Mouse (Mus musculus): ENCODE data around the gene Lgi1. TPM values are rescaled to one million over a fixed set of nuclear protein-coding genes. Genes with fewer than 3 reads are reported as not detected.

Gene Lgi1
- polyA plus RNA-seq, 1 experiment from 2014 or later = not detected

- WGBS (ENCODE audit: missing documents) = 89% methylated on average over 10 of the region's 10 CpGs
- H3K79me2 ChIP-seq (ENCODE audit: inconsistent target) = no peaks in the 10 kb centered on the region
- H3K36me3 ChIP-seq (ENCODE audit: inconsistent target) = no peaks in the 10 kb centered on the region
Measured at GRCm38 (mm10) chr19:38280242-38280641, 15.9 kb downstream of the Lgi1 start.

GRCm38 (mm10) chr19:38282407-38282806, 18.1 kb downstream of the Lgi1 start:
- 85% methylated on average over 2 of the region's 2 CpGs for WGBS (ENCODE audit: missing documents)
- no peak overlapping the region for H3K27ac ChIP-seq
- no peaks in the 10 kb centered on the region for H3K79me2 ChIP-seq (ENCODE audit: inconsistent target)
- H3K4me3 ChIP-seq (ENCODE audit: inconsistent target) = no peak overlapping the region
- no peaks in the 10 kb centered on the region for H3K36me3 ChIP-seq (ENCODE audit: inconsistent target)

More at GRCm38 (mm10) chr19:38280242-38280641, 15.9 kb downstream of the Lgi1 start:
- H3K4me3 ChIP-seq (ENCODE audit: inconsistent target) = no peak overlapping the region
- H3K27ac ChIP-seq = no peak overlapping the region

GRCm38 (mm10) chr19:38288556-38288955, 24.2 kb downstream of the Lgi1 start:
- 84% methylated on average over 6 of the region's 6 CpGs for whole genome bisulfite sequencing (ENCODE audit: missing documents)
- no peak overlapping the region for H3K4me3 ChIP-seq (ENCODE audit: inconsistent target)

GRCm38 (mm10) chr19:38291432-38291831, 27.1 kb downstream of the Lgi1 start:
- 89% methylated on average over 6 of the region's 6 CpGs for WGBS (ENCODE audit: missing documents)
- Histone ChIP-seq H3K36me3 (ENCODE audit: inconsistent target) (no peaks in the 10 kb centered on the region), H3K27ac (no peak overlapping the region)

More at GRCm38 (mm10) chr19:38288556-38288955, 24.2 kb downstream of the Lgi1 start:
- H3K27ac ChIP-seq = no peak overlapping the region
- H3K79me2 ChIP-seq (ENCODE audit: inconsistent target) = no peaks in the 10 kb centered on the region
- H3K36me3 ChIP-seq (ENCODE audit: inconsistent target) = no peaks in the 10 kb centered on the region

GRCm38 (mm10) chr19:38298018-38298626, 33.8 kb downstream of the Lgi1 start:
- no peak overlapping the region for H3K4me3 ChIP-seq (ENCODE audit: inconsistent target)
- H3K36me3 ChIP-seq (ENCODE audit: inconsistent target) = no peaks in the 10 kb centered on the region
- no peaks in the 10 kb centered on the region for H3K79me2 ChIP-seq (ENCODE audit: inconsistent target)
- 53% methylated on average over 3 of the region's 3 CpGs for WGBS (ENCODE audit: missing documents)
- H3K27ac ChIP-seq = no peak overlapping the region

More at GRCm38 (mm10) chr19:38291432-38291831, 27.1 kb downstream of the Lgi1 start:
- Histone ChIP-seq H3K79me2 (ENCODE audit: inconsistent target) (no peaks in the 10 kb centered on the region), H3K4me3 (ENCODE audit: inconsistent target) (no peak overlapping the region)

- H3K4me3 ChIP-seq (ENCODE audit: inconsistent target) = no peak overlapping the region
- no peak overlapping the region for H3K27ac ChIP-seq
- 87% methylated on average over 8 of the region's 8 CpGs for WGBS (ENCODE audit: missing documents)
- H3K36me3 ChIP-seq (ENCODE audit: inconsistent target) = no peaks in the 10 kb centered on the region
- no peaks in the 10 kb centered on the region for H3K79me2 ChIP-seq (ENCODE audit: inconsistent target)
Measured at GRCm38 (mm10) chr19:38308116-38308515, 43.8 kb downstream of the Lgi1 start.

- 92% methylated on average over 7 of the region's 7 CpGs for WGBS (ENCODE audit: missing documents)
- H3K27ac ChIP-seq = no peak overlapping the region
- no peaks in the 10 kb centered on the region for H3K79me2 ChIP-seq (ENCODE audit: inconsistent target)
- no peak overlapping the region for H3K4me3 ChIP-seq (ENCODE audit: inconsistent target)
- H3K36me3 ChIP-seq (ENCODE audit: inconsistent target) = no peaks in the 10 kb centered on the region
Measured at GRCm38 (mm10) chr19:38315099-38315498, 50.8 kb downstream of the Lgi1 start.

GRCm38 (mm10) chr19:38316602-38317313, 52.4 kb downstream of the Lgi1 start:
- 80% methylated on average over 6 of the region's 6 CpGs for WGBS (ENCODE audit: missing documents)
- Histone ChIP-seq H3K27ac (no peak overlapping the region), H3K36me3 (ENCODE audit: inconsistent target) (no peaks in the 10 kb centered on the region), H3K4me3 (ENCODE audit: inconsistent target) (no peak overlapping the region), H3K79me2 (ENCODE audit: inconsistent target) (no peaks in the 10 kb centered on the region)

- 92% methylated on average over 4 of the region's 4 CpGs for WGBS (ENCODE audit: missing documents)
- Histone ChIP-seq H3K36me3 (ENCODE audit: inconsistent target) (no peaks in the 10 kb centered on the region), H3K4me3 (ENCODE audit: inconsistent target) (no peak overlapping the region), H3K27ac (no peak overlapping the region), H3K79me2 (ENCODE audit: inconsistent target) (no peaks in the 10 kb centered on the region)
Measured at GRCm38 (mm10) chr19:38318308-38318707, 54.0 kb downstream of the Lgi1 start.

- WGBS (ENCODE audit: missing documents) = 87% methylated on average over 4 of the region's 4 CpGs
- no peaks in the 10 kb centered on the region for H3K79me2 ChIP-seq (ENCODE audit: inconsistent target)
- H3K4me3 ChIP-seq (ENCODE audit: inconsistent target) = no peak overlapping the region
- no peaks in the 10 kb centered on the region for H3K36me3 ChIP-seq (ENCODE audit: inconsistent target)
- H3K27ac ChIP-seq = no peak overlapping the region
Measured at GRCm38 (mm10) chr19:38319168-38319567, 54.8 kb downstream of the Lgi1 start.

- Histone ChIP-seq H3K4me3 (ENCODE audit: inconsistent target) (no peak overlapping the region), H3K79me2 (ENCODE audit: inconsistent target) (no peaks in the 10 kb centered on the region), H3K36me3 (ENCODE audit: inconsistent target) (no peaks in the 10 kb centered on the region), H3K27ac (no peak overlapping the region)
- 85% methylated on average over 5 of the region's 5 CpGs for WGBS (ENCODE audit: missing documents)
Measured at GRCm38 (mm10) chr19:38320651-38321188, 56.4 kb downstream of the Lgi1 start.

- Histone ChIP-seq H3K4me3 (ENCODE audit: inconsistent target) (no peak overlapping the region), H3K79me2 (ENCODE audit: inconsistent target) (no peaks in the 10 kb centered on the region), H3K27ac (no peak overlapping the region), H3K36me3 (ENCODE audit: inconsistent target) (no peaks in the 10 kb centered on the region)
Measured at GRCm38 (mm10) chr19:38323726-38324125, 59.4 kb downstream of the Lgi1 start.

- Histone ChIP-seq H3K27ac (no peak overlapping the region), H3K36me3 (ENCODE audit: inconsistent target) (no peaks in the 10 kb centered on the region)
- 46% methylated on average over 9 of the region's 10 CpGs for WGBS (ENCODE audit: missing documents)
Measured at GRCm38 (mm10) chr19:38324147-38325028, 60.1 kb downstream of the Lgi1 start.

GRCm38 (mm10) chr19:38325029-38325398, 60.7 kb downstream of the Lgi1 start:
- no peaks in the 10 kb centered on the region for H3K36me3 ChIP-seq (ENCODE audit: inconsistent target)
- no peaks in the 10 kb centered on the region for H3K79me2 ChIP-seq (ENCODE audit: inconsistent target)
- no peak overlapping the region for H3K27ac ChIP-seq
- no peak overlapping the region for H3K4me3 ChIP-seq (ENCODE audit: inconsistent target)
- WGBS (ENCODE audit: missing documents) = 67% methylated on average over 4 of the region's 4 CpGs

More at GRCm38 (mm10) chr19:38324147-38325028, 60.1 kb downstream of the Lgi1 start:
- no peak overlapping the region for H3K4me3 ChIP-seq (ENCODE audit: inconsistent target)
- no peaks in the 10 kb centered on the region for H3K79me2 ChIP-seq (ENCODE audit: inconsistent target)
